Mouse (Mus musculus): Measurements from ENCODE around the gene Myh14. TPM values are rescaled to one million over a fixed set of nuclear protein-coding genes. Genes with fewer than 3 reads are reported as not detected.

Myh14 gene
- polyA plus RNA-seq, 1 experiment from 2014 or later = 11.8 TPM

- no peaks in the 10 kb centered on the region for H3K9me3 ChIP-seq
- H3K4me1 ChIP-seq = 0 out of 2 replicates have a peak, but pooled peaks cover 10% of the 10 kb centered on the region
- peak overlapping the region; percentile 2; the same call in 1 of the 2 replicates for H3K4me3 ChIP-seq
- 5% methylated on average over 20 of the region's 20 CpGs for WGBS
- no peak overlapping the region for H3K27ac ChIP-seq
- no peak for ATAC-seq (ENCODE audit: insufficient number of reproducible peaks, insufficient read depth, low FRiP score, low TSS enrichment, low read depth)
- H3K36me3 ChIP-seq = no peaks in the 10 kb centered on the region
- H3K27me3 ChIP-seq = peaks cover 29% of the 10 kb centered on the region
- H3K4me2 ChIP-seq = peak overlapping the region; percentile 37
- H3K9ac ChIP-seq = no peak overlapping the region
Measured at GRCm38 (mm10) chr7:44614041-44614688, 56.5 kb downstream of the Myh14 start.

- 81% methylated on average over 7 of the region's 7 CpGs for WGBS
- H3K4me1 ChIP-seq = 0 out of 2 replicates have a peak, but pooled peaks cover 10% of the 10 kb centered on the region
- H3K4me3 ChIP-seq = no peak overlapping the region
- peaks cover 33% of the 10 kb centered on the region for H3K27me3 ChIP-seq
- no peaks in the 10 kb centered on the region for H3K36me3 ChIP-seq
- H3K9ac ChIP-seq = no peak overlapping the region
- no peak for ATAC-seq (ENCODE audit: insufficient number of reproducible peaks, insufficient read depth, low FRiP score, low TSS enrichment, low read depth)
- H3K9me3 ChIP-seq = no peaks in the 10 kb centered on the region
- H3K4me2 ChIP-seq = no peak overlapping the region
- no peak overlapping the region for H3K27ac ChIP-seq
Measured at GRCm38 (mm10) chr7:44612192-44612591, 58.5 kb downstream of the Myh14 start.

DNA sequence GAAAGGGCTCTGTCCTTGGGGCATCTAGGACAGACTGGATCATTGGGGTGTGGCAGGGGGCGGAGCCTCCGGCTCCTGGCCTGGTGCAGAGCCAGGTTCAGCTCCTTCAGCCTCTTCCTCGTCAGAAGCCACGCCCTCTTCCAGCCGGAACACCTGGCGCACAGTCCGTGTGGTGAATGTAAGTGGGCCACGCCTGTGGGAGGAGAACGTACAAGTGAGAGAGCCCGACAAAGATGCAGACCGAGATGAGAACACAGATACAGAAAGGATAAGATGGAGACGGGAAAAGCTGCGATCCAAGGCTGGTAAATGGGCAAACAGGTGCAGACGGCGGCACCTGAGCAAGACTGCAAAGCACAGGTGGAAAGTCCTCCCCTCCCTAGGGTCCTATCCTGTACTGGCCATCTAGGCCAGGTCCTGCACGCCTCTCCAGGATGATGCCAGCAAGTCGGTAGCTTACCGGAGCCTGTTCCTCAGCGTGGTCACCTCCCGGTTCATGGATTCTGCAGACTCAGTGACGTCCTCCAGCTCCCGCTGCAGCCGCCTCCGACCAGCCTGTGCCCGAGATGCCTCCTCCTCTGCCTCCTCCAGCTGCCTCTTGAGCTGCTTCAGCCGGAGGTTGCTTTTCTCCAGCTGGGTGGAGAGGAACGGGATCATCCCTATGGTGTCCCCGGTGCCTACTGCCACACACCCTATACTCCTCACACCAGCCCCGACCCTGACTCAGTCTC, 64.3 kb downstream of the Myh14 start:
- no peak for ATAC-seq (ENCODE audit: insufficient number of reproducible peaks, insufficient read depth, low FRiP score, low TSS enrichment, low read depth)
- Histone ChIP-seq H3K27ac (no peak overlapping the region), H3K36me3 (no peaks in the 10 kb centered on the region), H3K4me2 (peak overlapping the region; percentile 30; the same call in 1 of the 2 replicates), H3K27me3 (peaks cover 61% of the 10 kb centered on the region), H3K4me3 (no peak overlapping the region), H3K9ac (no peak overlapping the region), H3K9me3 (no peaks in the 10 kb centered on the region), H3K4me1 (peaks cover 31% of the 10 kb centered on the region)
- 10% methylated on average over 29 of the region's 29 CpGs for WGBS

- Histone ChIP-seq H3K9me3 (no peaks in the 10 kb centered on the region), H3K4me2 (no peak overlapping the region), H3K27me3 (peaks cover 70% of the 10 kb centered on the region), H3K36me3 (no peaks in the 10 kb centered on the region), H3K9ac (no peak overlapping the region), H3K27ac (no peak overlapping the region), H3K4me3 (no peak overlapping the region), H3K4me1 (peaks cover 31% of the 10 kb centered on the region)
- WGBS = 32% methylated on average over 7 of the region's 7 CpGs
- no peak for ATAC-seq (ENCODE audit: insufficient number of reproducible peaks, insufficient read depth, low FRiP score, low TSS enrichment, low read depth)
Measured at GRCm38 (mm10) chr7:44605436-44605835, 65.2 kb downstream of the Myh14 start.

DNA sequence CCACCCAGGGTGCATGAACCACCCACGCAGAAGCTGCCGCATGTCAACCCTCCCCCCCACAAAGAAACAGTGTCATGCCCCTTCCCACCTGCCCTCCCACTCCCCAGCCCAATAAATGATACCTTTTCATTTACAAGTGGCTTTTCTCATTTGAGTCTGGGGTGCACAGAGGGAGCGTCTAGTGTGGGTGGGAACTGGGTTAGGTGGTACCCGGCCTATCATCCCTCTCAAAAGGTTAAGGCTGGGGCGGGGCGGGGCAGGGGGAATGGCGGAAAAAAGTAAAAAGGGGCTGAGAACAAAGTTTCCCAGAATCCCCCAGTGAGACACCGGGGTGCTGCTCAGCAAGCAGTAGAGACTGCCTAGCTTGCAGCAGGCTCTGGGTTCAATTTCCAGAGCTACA, 66.0 kb downstream of the Myh14 start:
- WGBS = 1% methylated on average over 8 of the region's 8 CpGs
- ATAC-seq (ENCODE audit: insufficient number of reproducible peaks, insufficient read depth, low FRiP score, low TSS enrichment, low read depth) = no peak
- Histone ChIP-seq H3K27ac (peak overlapping the region; percentile 39), H3K27me3 (peaks cover 70% of the 10 kb centered on the region), H3K9ac (peak overlapping the region; percentile 38; the same call in 1 of the 2 replicates), H3K9me3 (no peaks in the 10 kb centered on the region), H3K4me3 (peak overlapping the region; percentile 41), H3K4me1 (peaks cover 31% of the 10 kb centered on the region), H3K36me3 (no peaks in the 10 kb centered on the region), H3K4me2 (peak overlapping the region; percentile 62)

- H3K4me1 ChIP-seq = peaks cover 31% of the 10 kb centered on the region
Measured at GRCm38 (mm10) chr7:44604139-44604606, 66.5 kb downstream of the Myh14 start.

DNA sequence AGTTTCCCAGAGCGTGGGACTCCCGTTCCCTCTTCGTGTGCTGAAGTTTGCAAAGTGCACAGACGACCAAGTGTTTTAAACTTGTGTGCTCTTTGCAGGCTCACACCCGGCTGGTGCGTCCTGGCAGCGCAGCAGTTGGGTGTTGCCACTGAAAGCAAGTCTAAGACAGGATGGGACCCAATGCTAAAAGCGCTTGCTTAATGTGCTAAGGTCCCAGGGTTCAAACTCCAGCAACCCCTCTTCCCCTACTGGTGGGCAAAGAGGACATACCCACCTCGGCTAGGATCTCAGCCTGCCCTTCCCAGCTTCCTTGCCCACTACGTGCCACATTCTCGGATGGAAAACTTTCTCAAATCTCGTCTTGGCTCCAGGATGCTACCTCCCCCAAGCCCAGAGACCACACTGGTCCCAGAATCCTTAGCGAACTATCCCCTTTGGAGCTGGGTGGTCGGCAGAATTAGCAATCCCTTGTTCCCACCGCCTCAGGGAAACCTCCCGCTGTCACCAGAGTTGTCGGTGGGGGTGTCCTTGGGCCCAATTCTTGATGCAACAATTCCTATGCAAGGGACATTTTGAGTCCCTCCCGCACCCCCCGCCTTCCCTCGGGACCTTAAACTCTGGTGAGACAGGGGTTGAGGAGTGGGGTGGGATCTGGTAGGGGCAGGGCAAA, 67.3 kb downstream of the Myh14 start:
- Histone ChIP-seq H3K4me3 (peak overlapping the region; percentile 41), H3K9ac (peak overlapping the region; percentile 38), H3K9me3 (no peaks in the 10 kb centered on the region), H3K27ac (no peak overlapping the region), H3K27me3 (peaks cover 67% of the 10 kb centered on the region), H3K4me2 (peak overlapping the region; percentile 62), H3K36me3 (no peaks in the 10 kb centered on the region), H3K4me1 (peaks cover 31% of the 10 kb centered on the region)
- ATAC-seq (ENCODE audit: insufficient number of reproducible peaks, insufficient read depth, low FRiP score, low TSS enrichment, low read depth) = no peak
- WGBS = 4% methylated on average over 20 of the region's 20 CpGs

More at GRCm38 (mm10) chr7:44604139-44604606, 66.5 kb downstream of the Myh14 start:
- H3K27ac ChIP-seq = peak overlapping the region; percentile 39; the same call in 1 of the 2 replicates
- peak overlapping the region; percentile 41 for H3K4me3 ChIP-seq
- H3K36me3 ChIP-seq = no peaks in the 10 kb centered on the region
- H3K9ac ChIP-seq = peak overlapping the region; percentile 38
- peaks cover 69% of the 10 kb centered on the region for H3K27me3 ChIP-seq
- peak overlapping the region; percentile 62 for H3K4me2 ChIP-seq
- H3K9me3 ChIP-seq = no peaks in the 10 kb centered on the region
- 1% methylated on average over 25 of the region's 25 CpGs for WGBS
- ATAC-seq (ENCODE audit: insufficient number of reproducible peaks, insufficient read depth, low FRiP score, low TSS enrichment, low read depth) = peak; percentile 63

GRCm38 (mm10) chr7:44602443-44602842, 68.2 kb downstream of the Myh14 start:
- 0 out of 2 replicates have a peak overlapping the region, but pooled peaks have one; percentile 6 for H3K4me3 ChIP-seq
- WGBS = 15% methylated on average over 11 of the region's 11 CpGs
- H3K4me1 ChIP-seq = peaks cover 31% of the 10 kb centered on the region
- H3K27me3 ChIP-seq = peaks cover 67% of the 10 kb centered on the region
- H3K9me3 ChIP-seq = no peaks in the 10 kb centered on the region
- H3K9ac ChIP-seq = 0 out of 2 replicates have a peak overlapping the region, but pooled peaks have one; percentile 21
- no peaks in the 10 kb centered on the region for H3K36me3 ChIP-seq
- H3K27ac ChIP-seq = no peak overlapping the region
- H3K4me2 ChIP-seq = peak overlapping the region; percentile 62
- no peak for ATAC-seq (ENCODE audit: insufficient number of reproducible peaks, insufficient read depth, low FRiP score, low TSS enrichment, low read depth)

DNA sequence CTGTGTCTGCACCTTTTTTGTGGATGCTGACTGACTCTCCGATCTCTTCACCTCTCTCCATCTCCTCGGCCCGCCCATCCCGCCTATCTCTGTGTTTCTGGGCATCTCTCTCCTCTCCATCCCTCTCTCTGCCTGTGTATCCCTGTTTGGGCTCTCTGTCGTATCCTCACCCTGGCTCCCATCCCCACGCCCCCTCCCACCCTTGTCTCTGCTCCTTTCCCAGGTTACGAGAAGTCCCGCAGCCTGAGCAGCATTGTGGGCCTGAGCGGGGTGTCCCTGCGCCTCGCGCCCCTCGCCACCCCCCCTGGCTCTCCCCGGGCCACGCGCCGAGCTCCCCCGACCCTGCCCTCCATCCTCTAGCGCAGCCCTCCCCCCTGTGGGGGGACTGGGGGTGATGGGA, 69.0 kb downstream of the Myh14 start:
- ATAC-seq (ENCODE audit: insufficient number of reproducible peaks, insufficient read depth, low FRiP score, low TSS enrichment, low read depth) = no peak
- no peak overlapping the region for H3K4me3 ChIP-seq
- WGBS = 17% methylated on average over 19 of the region's 19 CpGs
- H3K4me1 ChIP-seq = peaks cover 29% of the 10 kb centered on the region
- peak overlapping the region; percentile 58; the same call in 1 of the 2 replicates for H3K9ac ChIP-seq
- H3K9me3 ChIP-seq = no peaks in the 10 kb centered on the region
- no peaks in the 10 kb centered on the region for H3K36me3 ChIP-seq
- peaks cover 59% of the 10 kb centered on the region for H3K27me3 ChIP-seq
- peak overlapping the region; percentile 39 for H3K4me2 ChIP-seq
- H3K27ac ChIP-seq = no peak overlapping the region

GRCm38 (mm10) chr7:44600691-44601262, 69.9 kb downstream of the Myh14 start:
- Histone ChIP-seq H3K9ac (no peak overlapping the region), H3K36me3 (no peaks in the 10 kb centered on the region), H3K27me3 (peaks cover 51% of the 10 kb centered on the region), H3K4me2 (no peak overlapping the region), H3K27ac (no peak overlapping the region), H3K4me1 (peaks cover 26% of the 10 kb centered on the region), H3K4me3 (no peak overlapping the region), H3K9me3 (no peaks in the 10 kb centered on the region)
- 80% methylated on average over 10 of the region's 10 CpGs for WGBS
- no peak for ATAC-seq (ENCODE audit: insufficient number of reproducible peaks, insufficient read depth, low FRiP score, low TSS enrichment, low read depth)

DNA sequence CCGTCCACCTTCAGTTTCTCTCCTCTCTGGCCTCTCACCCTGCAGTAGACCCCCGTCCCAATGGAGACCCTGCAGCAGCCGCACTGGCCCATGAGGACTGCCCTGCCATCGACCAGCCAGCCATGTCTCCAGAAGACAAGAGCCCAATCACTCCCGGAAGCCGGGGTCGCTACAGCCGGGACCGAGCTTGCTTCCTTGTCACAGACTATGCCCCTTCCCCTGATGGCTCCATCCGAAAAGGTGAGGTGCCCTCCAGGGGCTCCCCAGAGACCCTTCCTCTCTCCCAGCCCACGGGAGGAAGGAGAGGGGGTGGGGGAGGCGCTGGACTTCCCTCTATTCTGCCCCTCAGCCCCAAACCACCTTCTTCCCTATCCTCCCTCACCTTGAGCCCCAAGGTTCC, 72.3 kb downstream of the Myh14 start:
- Histone ChIP-seq H3K36me3 (peaks cover 6% of the 10 kb centered on the region; the same call in 1 of the 2 replicates), H3K4me3 (no peak overlapping the region), H3K4me2 (no peak overlapping the region), H3K9ac (no peak overlapping the region), H3K27me3 (peaks cover 38% of the 10 kb centered on the region), H3K4me1 (peaks cover 27% of the 10 kb centered on the region), H3K9me3 (no peaks in the 10 kb centered on the region), H3K27ac (no peak overlapping the region)
- ATAC-seq (ENCODE audit: insufficient number of reproducible peaks, insufficient read depth, low FRiP score, low TSS enrichment, low read depth) = no peak
- WGBS = 78% methylated on average over 12 of the region's 12 CpGs

Data from embryonic facial prominence, embryonic 13.5 days (tissue).